Mouse (Mus musculus): ENCODE data around the gene Plekhg3.

DNA sequence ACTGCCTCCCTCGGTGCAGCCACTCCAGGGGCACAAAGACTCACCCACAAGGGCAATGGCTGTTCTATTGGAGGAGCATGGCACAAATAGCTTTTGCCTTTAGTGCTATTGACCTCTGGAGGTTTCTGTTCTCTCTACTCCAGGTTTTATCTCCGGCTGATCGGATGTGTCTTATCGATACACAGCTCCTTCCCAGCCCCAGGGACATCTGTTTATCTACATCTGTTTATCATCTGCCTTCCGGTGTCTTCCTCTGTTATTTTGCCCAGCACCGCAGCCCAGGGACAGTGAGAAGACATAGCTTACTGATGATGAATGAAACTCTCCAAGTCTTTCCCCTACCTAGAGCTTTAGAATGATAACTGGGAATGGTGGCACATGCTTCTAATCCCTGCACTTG lies 30.6 kb upstream of the Plekhg3 start:
- TF ChIP-seq POLR2A (IDR thresholded peaks at IDR 0.05; ENCODE audit: low read depth, low read length) (no peak), CTCF (IDR thresholded peaks at IDR 0.05; ENCODE audit: borderline replicate concordance, insufficient read depth, low read length) (no peak)
